Mouse (Mus musculus): ENCODE measurements at regions not wholly inside any gene's neighbourhood (a gene's known extent, or its start where the extent isn't known, plus 50 kb on each side); places are given as distances from the start of the nearest gene placed in this dataset.
"Not testable (repeated sequence)": the region's sequence is repeated elsewhere in the genome, so short reads cannot be mapped to it uniquely, and the experiment has no call there.

DNA sequence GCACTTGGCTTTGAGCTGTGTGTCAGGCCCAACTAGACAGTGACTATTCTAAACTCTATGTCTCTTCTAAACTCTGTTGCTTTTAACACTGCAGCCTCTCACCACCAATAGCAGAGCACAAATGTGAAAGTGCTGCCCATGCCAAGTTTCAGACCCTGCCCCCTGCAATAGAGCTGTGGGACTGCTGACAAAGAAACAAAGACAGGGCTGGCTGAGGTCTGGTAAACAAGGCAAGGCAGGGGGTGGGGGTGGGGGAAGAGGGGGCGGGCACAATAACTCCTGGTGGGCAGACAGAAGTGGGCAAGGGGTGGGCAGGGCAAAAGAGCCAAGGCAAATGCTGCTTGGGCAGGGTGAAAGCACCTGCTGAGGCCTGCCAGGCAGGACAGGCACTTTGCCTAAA, 172.9 kb upstream of the 9130204L05Rik start:
- H3K27me3 ChIP-seq (ENCODE audit: control insufficient read depth, insufficient read depth, low read depth, low read length): no peaks in the 10 kb centered on the region
- H3K27ac ChIP-seq (ENCODE audit: low read length): no peak overlapping the region
- ATAC-seq: peak; percentile 87
- no peaks in the 10 kb centered on the region for H3K36me3 ChIP-seq (ENCODE audit: control insufficient read depth, insufficient read depth, low read length)
- H3K4me2 ChIP-seq (ENCODE audit: low read length): no peak overlapping the region
- H3K4me1 ChIP-seq (ENCODE audit: control insufficient read depth, insufficient read depth, low read length): no peaks in the 10 kb centered on the region
- no peaks in the 10 kb centered on the region for H3K9me3 ChIP-seq (replicated peaks; ENCODE audit: control insufficient read depth, low read length, poor library complexity, severe bottlenecking)
- WGBS: 0% methylated on average over 1 of the region's 1 CpGs
- no peak overlapping the region for H3K4me3 ChIP-seq (ENCODE audit: low read depth, low read length)
- no peak overlapping the region for H3K9ac ChIP-seq (ENCODE audit: low read depth, low read length)

DNA sequence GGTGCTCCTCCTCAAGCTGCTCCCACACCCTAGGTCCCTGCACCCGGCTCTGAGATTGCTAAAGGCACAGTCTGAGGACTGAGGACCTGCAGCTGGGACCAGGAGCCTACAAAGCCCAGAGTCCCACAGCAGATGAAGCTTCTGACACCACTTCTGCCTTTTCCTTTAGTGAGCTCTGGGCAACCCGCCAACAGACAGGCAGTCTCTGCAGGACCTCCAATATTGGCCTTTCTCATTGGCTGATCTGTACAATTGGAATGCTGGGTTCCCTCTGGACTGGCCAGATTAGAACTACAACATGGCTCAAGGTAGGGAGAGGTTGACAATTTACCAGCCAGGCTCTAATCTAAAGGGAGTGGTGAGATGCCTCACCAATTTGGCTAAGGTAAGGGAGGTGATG, 164.3 kb upstream of the 9130204L05Rik start:
- H3K27me3 ChIP-seq (ENCODE audit: control insufficient read depth, insufficient read depth, low read depth, low read length); H3K9me3 ChIP-seq (replicated peaks; ENCODE audit: control insufficient read depth, low read length, poor library complexity, severe bottlenecking); H3K4me1 ChIP-seq (ENCODE audit: control insufficient read depth, insufficient read depth, low read length); ATAC-seq; H3K9ac ChIP-seq (ENCODE audit: low read depth, low read length); H3K27ac ChIP-seq (ENCODE audit: low read length); H3K36me3 ChIP-seq (ENCODE audit: control insufficient read depth, insufficient read depth, low read length); H3K4me3 ChIP-seq (ENCODE audit: low read depth, low read length); H3K4me2 ChIP-seq (ENCODE audit: low read length): not testable (repeated sequence)
- 73% methylated on average over 2 of the region's 2 CpGs for WGBS

DNA sequence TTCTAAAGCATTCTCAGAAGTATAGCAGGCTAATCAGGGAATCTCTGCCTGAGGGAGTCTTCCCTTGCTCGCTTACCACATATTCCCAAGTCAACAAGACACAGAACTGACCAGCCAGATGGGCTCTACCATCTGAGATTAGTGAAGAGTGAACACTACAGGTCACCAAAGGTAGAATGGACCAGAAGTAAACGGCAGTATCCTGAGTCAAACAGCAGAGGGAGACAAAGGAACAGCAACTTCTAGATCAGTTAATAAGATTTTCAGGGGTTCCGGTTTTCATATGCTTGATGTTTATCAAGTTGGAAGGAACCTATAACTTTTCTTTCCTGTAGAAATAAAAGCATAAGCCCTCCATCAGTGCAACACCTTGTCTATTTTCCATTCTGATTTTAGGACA, 132.6 kb upstream of the 9130204L05Rik start:
- Histone ChIP-seq H3K9me3 (replicated peaks; ENCODE audit: control insufficient read depth, low read length, poor library complexity, severe bottlenecking) (no peaks in the 10 kb centered on the region), H3K36me3 (ENCODE audit: control insufficient read depth, insufficient read depth, low read length) (no peaks in the 10 kb centered on the region), H3K27me3 (ENCODE audit: control insufficient read depth, insufficient read depth, low read depth, low read length) (no peaks in the 10 kb centered on the region), H3K27ac (ENCODE audit: low read length) (no peak overlapping the region), H3K4me2 (ENCODE audit: low read length) (no peak overlapping the region), H3K4me3 (ENCODE audit: low read depth, low read length) (no peak overlapping the region), H3K9ac (ENCODE audit: low read depth, low read length) (no peak overlapping the region), H3K4me1 (ENCODE audit: control insufficient read depth, insufficient read depth, low read length) (no peaks in the 10 kb centered on the region)
- no peak for ATAC-seq
- WGBS: 55% methylated on average over 3 of the region's 3 CpGs

DNA sequence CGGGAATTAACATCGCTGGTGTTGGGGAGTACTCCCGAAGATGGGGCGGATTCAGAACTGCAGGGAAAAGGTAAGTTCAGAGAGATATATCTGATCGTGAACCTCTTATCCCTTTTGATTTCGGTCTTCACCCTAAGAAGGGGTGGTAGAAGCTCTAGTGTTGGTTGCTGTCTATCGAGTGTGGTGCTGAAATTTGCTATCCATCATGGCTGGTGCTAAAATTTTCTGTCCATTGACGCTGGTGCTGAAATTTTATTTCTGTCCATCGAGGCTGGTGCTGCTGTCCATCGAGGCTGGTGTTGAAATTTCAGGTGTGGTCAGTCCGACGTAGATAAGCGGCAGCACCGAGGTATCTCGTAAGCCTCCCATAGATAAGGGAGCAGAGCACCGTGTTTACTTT, 122.7 kb upstream of the 9130204L05Rik start:
- H3K4me2 ChIP-seq (ENCODE audit: low read length): no peak overlapping the region
- ATAC-seq: no peak
- 91% methylated on average over 16 of the region's 16 CpGs for WGBS
- no peak overlapping the region for H3K9ac ChIP-seq (ENCODE audit: low read depth, low read length)
- no peaks in the 10 kb centered on the region for H3K27me3 ChIP-seq (ENCODE audit: control insufficient read depth, insufficient read depth, low read depth, low read length)
- no peak overlapping the region for H3K27ac ChIP-seq (ENCODE audit: low read length)
- no peak overlapping the region for H3K4me3 ChIP-seq (ENCODE audit: low read depth, low read length)
- H3K4me1 ChIP-seq (ENCODE audit: control insufficient read depth, insufficient read depth, low read length): no peaks in the 10 kb centered on the region
- no peaks in the 10 kb centered on the region for H3K36me3 ChIP-seq (ENCODE audit: control insufficient read depth, insufficient read depth, low read length)
- peaks cover 4% of the 10 kb centered on the region; the same call in 1 of the 2 replicates for H3K9me3 ChIP-seq (replicated peaks; ENCODE audit: control insufficient read depth, low read length, poor library complexity, severe bottlenecking)

Measured in midbrain, embryonic 16.5 days (tissue).